Mouse (Mus musculus): ENCODE results near the gene Rnf145. TPM values are rescaled to one million over a fixed set of nuclear protein-coding genes. Genes with fewer than 3 reads are reported as not detected.

Gene Rnf145
- total RNA-seq, 2 experiments from 2014 or later, result 95.7 to 97.0 TPM

- no peak overlapping the region for H3K4me3 ChIP-seq
- no peak overlapping the region for H3K27ac ChIP-seq
- DNase-seq (ENCODE audit: low spot score in 2 of 2), result no peak
- no peak for TF ChIP-seq CTCF (conservative IDR thresholded peaks at IDR 0.05)
Observed at GRCm38 (mm10) chr11:44513026-44513422, 5.7 kb upstream of the Rnf145 start.

GRCm38 (mm10) chr11:44514666-44515065 is 4.1 kb upstream of the Rnf145 start:
- H3K27ac ChIP-seq, result no peak overlapping the region
- no peak for DNase-seq (ENCODE audit: low spot score in 2 of 2)
- no peak overlapping the region for H3K4me3 ChIP-seq
- no peak for TF ChIP-seq CTCF (conservative IDR thresholded peaks at IDR 0.05)

- no peak for TF ChIP-seq CTCF (conservative IDR thresholded peaks at IDR 0.05)
Observed at GRCm38 (mm10) chr11:44516362-44516761, 2.4 kb upstream of the Rnf145 start.

GRCm38 (mm10) chr11:44517561-44518280 is 1.0 kb upstream of the Rnf145 start:
- peak; percentile 46 for TF ChIP-seq CTCF (conservative IDR thresholded peaks at IDR 0.05)
- no peak for DNase-seq (ENCODE audit: low spot score in 2 of 2)
- H3K4me3 ChIP-seq, result peak overlapping the region; percentile 93
- H3K27ac ChIP-seq, result peak overlapping the region; percentile 97

More at GRCm38 (mm10) chr11:44516362-44516761, 2.4 kb upstream of the Rnf145 start:
- no peak overlapping the region for H3K27ac ChIP-seq
- H3K4me3 ChIP-seq, result no peak overlapping the region
- no peak for DNase-seq (ENCODE audit: low spot score in 2 of 2)

GRCm38 (mm10) chr11:44519096-44519949 is 559 bp downstream of the Rnf145 start:
- peak overlapping the region; percentile 97 for H3K27ac ChIP-seq
- no peak for TF ChIP-seq CTCF (conservative IDR thresholded peaks at IDR 0.05)
- no peak for DNase-seq (ENCODE audit: low spot score in 2 of 2)
- H3K4me3 ChIP-seq, result peak overlapping the region; percentile 93

- DNase-seq (ENCODE audit: low spot score in 2 of 2), result peak; percentile 53 to 57
- no peak for TF ChIP-seq CTCF (conservative IDR thresholded peaks at IDR 0.05)
- H3K4me3 ChIP-seq, result peak overlapping the region; percentile 93
- peak overlapping the region; percentile 97 for H3K27ac ChIP-seq
Observed at GRCm38 (mm10) chr11:44519950-44520761, 1.4 kb downstream of the Rnf145 start.

GRCm38 (mm10) chr11:44522594-44522993 is 3.8 kb downstream of the Rnf145 start:
- H3K4me3 ChIP-seq, result no peak overlapping the region
- DNase-seq (ENCODE audit: low spot score in 2 of 2), result no peak
- H3K27ac ChIP-seq, result no peak overlapping the region
- no peak for TF ChIP-seq CTCF (conservative IDR thresholded peaks at IDR 0.05)

GRCm38 (mm10) chr11:44525765-44526164 is 7.0 kb downstream of the Rnf145 start:
- no peak for DNase-seq (ENCODE audit: low spot score in 2 of 2)
- Histone ChIP-seq H3K4me3 (no peak overlapping the region), H3K27ac (no peak overlapping the region)
- TF ChIP-seq CTCF (conservative IDR thresholded peaks at IDR 0.05), result peak; percentile 59

- Histone ChIP-seq H3K27ac (no peak overlapping the region), H3K4me3 (no peak overlapping the region)
- DNase-seq (ENCODE audit: low spot score in 2 of 2), result no peak
- no peak for TF ChIP-seq CTCF (conservative IDR thresholded peaks at IDR 0.05)
Observed at GRCm38 (mm10) chr11:44526654-44527263, 8.0 kb downstream of the Rnf145 start.

GRCm38 (mm10) chr11:44528560-44529199 is 9.9 kb downstream of the Rnf145 start:
- H3K4me3 ChIP-seq, result no peak overlapping the region
- no peak overlapping the region for H3K27ac ChIP-seq
- no peak for TF ChIP-seq CTCF (conservative IDR thresholded peaks at IDR 0.05)
- no peak for DNase-seq (ENCODE audit: low spot score in 2 of 2)

GRCm38 (mm10) chr11:44529200-44529599 is 10.4 kb downstream of the Rnf145 start:
- no peak overlapping the region for H3K4me3 ChIP-seq
- no peak for DNase-seq (ENCODE audit: low spot score in 2 of 2)
- TF ChIP-seq CTCF (conservative IDR thresholded peaks at IDR 0.05), result no peak
- no peak overlapping the region for H3K27ac ChIP-seq

- DNase-seq (ENCODE audit: low spot score in 2 of 2), result no peak
- TF ChIP-seq CTCF (conservative IDR thresholded peaks at IDR 0.05), result 0 out of 2 replicates have a peak, but pooled peaks have one; percentile 6
- no peak overlapping the region for H3K27ac ChIP-seq
Observed at GRCm38 (mm10) chr11:44529716-44530115, 11.0 kb downstream of the Rnf145 start.

More at GRCm38 (mm10) chr11:44529716-44530115, 11.0 kb downstream of the Rnf145 start:
- no peak overlapping the region for H3K4me3 ChIP-seq

All from layer of hippocampus, adult 2 months (tissue).